Mouse (Mus musculus) liver, postnatal 0 days (tissue): Measurements from ENCODE around the gene Rpgrip1l.

ENCODE experiments used
- CTCF ChIP-seq: sonication (generic); IDR thresholded peaks from 2 replicates; pipeline ENCODE4 v1.5.1; 2016; ENCODE audit warnings: antibody characterized with exemption, low read depth
- EP300 ChIP-seq: IDR thresholded peaks from 2 replicates; pipeline ENCODE4 v1.6.1; 2016; ENCODE audit warnings: antibody characterized with exemption, low read depth, mild to moderate bottlenecking

- TF ChIP-seq EP300 (no peak), CTCF (no peak)
Observed at GRCm38 (mm10) chr8:91353907-91354306, 40.8 kb upstream of the Rpgrip1l start.
